Mouse (Mus musculus) myocyte (in vitro differentiated cells): ENCODE data around the gene 2510002D24Rik. TPM values are rescaled to one million over a fixed set of nuclear protein-coding genes. Genes with fewer than 3 reads are reported as not detected.

Experiments used
- H3K27me3 ChIP-seq: one replicate; pipeline ENCODE4 v1.6.1; 2011; ENCODE audit not compliant: control insufficient read depth, insufficient read depth, insufficient read length
- H3K36me3 ChIP-seq: one replicate; pipeline ENCODE4 v1.6.1; 2011; ENCODE audit not compliant: control insufficient read depth, insufficient read depth
- H3K4me2 ChIP-seq: one replicate; pipeline ENCODE4 v1.6.1; 2011; ENCODE audit warnings: low read depth, control low read depth
- H3K4me3 ChIP-seq: one replicate; pipeline ENCODE4 v1.5.1; 2011; ENCODE audit warnings: mild to moderate bottlenecking, control low read depth, moderate library complexity
- H3K79me2 ChIP-seq: one replicate; pipeline ENCODE4 v1.6.1; 2011; ENCODE audit not compliant: control insufficient read depth, insufficient read depth
- H3ac ChIP-seq: one replicate; pipeline ENCODE4 v1.6.1; 2011; ENCODE audit not compliant: control insufficient read depth, insufficient read length
- CEBPB ChIP-seq: IDR thresholded peaks from 2 replicates; pipeline ENCODE4 v1.6.1; 2011; ENCODE audit warnings: mild to moderate bottlenecking, moderate library complexity; ENCODE audit not compliant: poor library complexity, insufficient read depth, severe bottlenecking
- E2F4 ChIP-seq: IDR thresholded peaks from one replicate; pipeline ENCODE4 v1.6.1; 2011; ENCODE audit warnings: mild to moderate bottlenecking, control low read depth, moderate library complexity; ENCODE audit not compliant: insufficient read depth
- MAX ChIP-seq: IDR thresholded peaks from one replicate; pipeline ENCODE4 v1.6.1; 2011; ENCODE audit warnings: low read depth, mild to moderate bottlenecking, control low read depth
- MYOD1 ChIP-seq, 3 experiments: IDR thresholded peaks; one replicate each; pipeline ENCODE4 v1.6.1; 2011; ENCODE audit warnings: control low read depth in 2 of 3, low read depth in 2 of 3, mild to moderate bottlenecking in 2 of 3, moderate library complexity in 1 of 3; ENCODE audit not compliant: insufficient read length in 2 of 3, control insufficient read depth in 1 of 3
- MYOG ChIP-seq, 3 experiments: IDR thresholded peaks; one replicate each; pipeline ENCODE4 v1.6.1; 2011; ENCODE audit warnings: control low read depth in 2 of 3, low read depth in 2 of 3, mild to moderate bottlenecking in 2 of 3; ENCODE audit not compliant: insufficient read length in 2 of 3, control insufficient read depth in 1 of 3, insufficient read depth in 1 of 3
- POLR2A ChIP-seq: IDR thresholded peaks from one replicate; pipeline ENCODE4 v1.6.1; 2011; ENCODE audit warnings: low read depth, mild to moderate bottlenecking, control low read depth, moderate library complexity; ENCODE audit not compliant: insufficient read length
- POLR2AphosphoS2 ChIP-seq: IDR thresholded peaks from one replicate; pipeline ENCODE4 v1.6.1; 2011; ENCODE audit warnings: low read depth, control low read depth; ENCODE audit not compliant: insufficient read length
- REST ChIP-seq: IDR thresholded peaks from one replicate; pipeline ENCODE4 v1.6.1; 2011; ENCODE audit warnings: mild to moderate bottlenecking, control low read depth, moderate library complexity; ENCODE audit not compliant: insufficient read depth, insufficient read length
- SRF ChIP-seq: IDR thresholded peaks from one replicate; pipeline ENCODE4 v1.6.1; 2011; ENCODE audit warnings: low read depth; ENCODE audit not compliant: control insufficient read depth, insufficient read length
- TCF12 ChIP-seq: IDR thresholded peaks from one replicate; pipeline ENCODE4 v1.6.1; 2011; ENCODE audit warnings: mild to moderate bottlenecking, control low read depth; ENCODE audit not compliant: poor library complexity, insufficient read depth, severe bottlenecking
- TCF3 ChIP-seq: IDR thresholded peaks from one replicate; pipeline ENCODE4 v1.6.1; 2011; ENCODE audit warnings: low read depth, control low read depth; ENCODE audit not compliant: insufficient read length
- USF1 ChIP-seq: IDR thresholded peaks from one replicate; pipeline ENCODE4 v1.6.1; 2011; ENCODE audit warnings: low read depth, mild to moderate bottlenecking, control low read depth, moderate library complexity
- polyA plus RNA-seq: library from polyadenylated mRNA; unstranded; fragments of >200 nt; fragmentation: generic; extraction: Trizol; gene quantifications from one replicate; pipeline ENCODE4 v1.2.1, GENCODE M21; 2012; ENCODE audit warnings: missing spikeins

Gene 2510002D24Rik
- polyA plus RNA-seq, 1 experiment = 1.2 TPM

- peak within 1 kb of the TSS; percentile 75 for H3ac ChIP-seq
- peak within 1 kb of the TSS; percentile 92 for H3K4me2 ChIP-seq
- peak within 1 kb of the TSS; percentile 93 for H3K4me3 ChIP-seq
- TF ChIP-seq SRF (no peak), TCF12 (no peak), USF1 (no peak), MYOD1 (IDR thresholded peaks at IDR 0.05; ENCODE audit: control insufficient read depth in 1 of 3, insufficient read length in 2 of 3, low read depth in 2 of 3) (no peak), REST (no peak), E2F4 (peak; percentile 70), MAX (no peak), TCF3 (no peak), POLR2A (peak; percentile 65), POLR2AphosphoS2 (peak; percentile 51)
- peaks cover 33% of the 10 kb centered on the region for H3K79me2 ChIP-seq
- no peaks in the 10 kb centered on the region for H3K27me3 ChIP-seq
- peaks cover 13% of the 10 kb centered on the region for H3K36me3 ChIP-seq
These were observed 24.7 kb upstream of the 2510002D24Rik start, which contains the start of the genes Ufd1 and Cdc45 for GRCm38 (mm10) chr16:18811468-18812384. Gene Ufd1 (plus strand): TSS chr16:18811779. Gene Cdc45 (minus strand): TSS chr16:18811987.

DNA sequence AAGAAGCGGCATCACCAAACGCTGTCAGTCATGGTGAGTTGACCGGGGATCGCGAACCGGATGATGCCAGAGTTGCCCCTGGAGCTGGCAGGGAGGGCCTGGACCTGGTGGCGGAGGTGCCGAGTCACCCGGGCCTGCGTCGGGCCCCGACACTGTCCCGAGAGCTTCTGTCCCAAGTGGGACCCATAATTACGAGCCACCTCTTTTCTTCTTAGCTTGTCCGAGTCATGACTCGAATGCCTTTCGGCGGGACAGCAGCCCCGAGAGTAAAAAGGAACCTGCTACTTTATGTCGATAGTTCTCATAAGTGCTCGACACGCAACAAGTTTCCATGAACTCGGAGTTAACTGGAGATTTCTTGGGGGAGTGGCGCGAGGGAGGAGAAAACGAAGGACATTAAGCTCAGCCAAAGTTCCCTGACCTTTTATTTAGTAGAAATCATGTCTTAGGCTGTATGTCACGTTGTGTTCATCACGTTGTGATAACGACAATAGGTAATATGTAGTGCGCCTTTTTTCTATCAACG is 23.9 kb upstream of the 2510002D24Rik start:
- Histone ChIP-seq H3ac (peak overlapping the region; percentile 75), H3K4me3 (peak overlapping the region; percentile 93), H3K27me3 (no peaks in the 10 kb centered on the region), H3K79me2 (peaks cover 35% of the 10 kb centered on the region), H3K4me2 (peak overlapping the region; percentile 92), H3K36me3 (peaks cover 19% of the 10 kb centered on the region)
- TF ChIP-seq POLR2A = no peak
- no peak for TF ChIP-seq SRF
- no peak for TF ChIP-seq MYOG (IDR thresholded peaks at IDR 0.05; ENCODE audit: control insufficient read depth in 1 of 3, insufficient read depth in 1 of 3, insufficient read length in 2 of 3, low read depth in 2 of 3)
- TF ChIP-seq USF1 = no peak
- no peak for TF ChIP-seq E2F4
- TF ChIP-seq POLR2AphosphoS2 = no peak

- no peak overlapping the region for H3K4me2 ChIP-seq
- H3K36me3 ChIP-seq = peaks cover 73% of the 10 kb centered on the region
- TF ChIP-seq SRF = no peak
- no peak for TF ChIP-seq TCF12
- TF ChIP-seq MAX = no peak
- peaks cover 4% of the 10 kb centered on the region for H3K79me2 ChIP-seq
- no peaks in the 10 kb centered on the region for H3K27me3 ChIP-seq
- H3ac ChIP-seq = no peak overlapping the region
- H3K4me3 ChIP-seq = no peak overlapping the region
These were observed 14.0 kb upstream of the 2510002D24Rik start for GRCm38 (mm10) chr16:18822356-18822755.

GRCm38 (mm10) chr16:18822925-18823324 is 13.5 kb upstream of the 2510002D24Rik start:
- Histone ChIP-seq H3ac (no peak overlapping the region), H3K4me2 (no peak overlapping the region), H3K27me3 (no peaks in the 10 kb centered on the region), H3K79me2 (no peaks in the 10 kb centered on the region), H3K36me3 (peaks cover 72% of the 10 kb centered on the region), H3K4me3 (no peak overlapping the region)
- TF ChIP-seq CEBPB = no peak

- Histone ChIP-seq H3K79me2 (no peaks in the 10 kb centered on the region), H3K4me3 (no peak overlapping the region), H3ac (no peak overlapping the region), H3K4me2 (no peak overlapping the region), H3K27me3 (no peaks in the 10 kb centered on the region), H3K36me3 (peaks cover 80% of the 10 kb centered on the region)
- TF ChIP-seq POLR2A = no peak
- no peak for TF ChIP-seq MYOD1 (IDR thresholded peaks at IDR 0.05; ENCODE audit: control insufficient read depth in 1 of 3, insufficient read length in 2 of 3, low read depth in 2 of 3)
- TF ChIP-seq E2F4 = no peak
- no peak for TF ChIP-seq SRF
- TF ChIP-seq USF1 = no peak
- TF ChIP-seq CEBPB = no peak
- TF ChIP-seq TCF3 = no peak
- no peak for TF ChIP-seq POLR2AphosphoS2
- no peak for TF ChIP-seq MYOG (IDR thresholded peaks at IDR 0.05; ENCODE audit: control insufficient read depth in 1 of 3, insufficient read depth in 1 of 3, insufficient read length in 2 of 3, low read depth in 2 of 3)
- no peak for TF ChIP-seq REST
- TF ChIP-seq MAX = no peak
- no peak for TF ChIP-seq TCF12
These were observed 7.7 kb upstream of the 2510002D24Rik start for GRCm38 (mm10) chr16:18828630-18829029.
